Comparison of ENCODE assay signal across 13 mouse cellular contexts in the genomic region with DNA sequence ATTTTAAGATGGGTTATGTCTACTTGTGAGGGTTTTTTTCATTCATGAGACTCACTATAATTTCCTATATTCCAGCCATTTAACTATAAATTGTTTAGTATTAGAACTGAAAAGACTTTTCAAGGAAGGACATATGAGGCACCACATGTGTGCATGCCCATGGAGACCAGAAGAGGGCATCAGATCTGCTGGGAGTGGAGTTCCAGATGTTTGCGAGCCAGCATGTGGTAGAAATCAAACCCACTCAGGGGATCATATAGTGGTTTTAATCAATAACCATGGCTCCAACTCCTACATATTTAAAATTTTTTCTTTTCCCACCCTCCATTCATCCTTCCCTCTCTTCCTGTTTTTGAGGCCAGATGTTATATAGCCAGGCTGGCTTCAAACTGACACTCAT. TPM values are rescaled to one million over a fixed set of nuclear protein-coding genes. Genes with fewer than 3 reads are reported as not detected.
DNase-seq lines count a peak whose midpoint lies in the region; ATAC-seq and TF ChIP-seq lines count a peak whose summit lies in the region.
"Had no signal": no experiment of that assay in that cellular context is flagged by ENCODE, and none has a peak within 500 bp of the region (broad histone marks: within the 10 kb centered on the region; RNA-seq: fewer than 3 reads in every experiment).

No protein-coding gene starts in this region.

- no peak overlapping the region for H3K9ac ChIP-seq in embryonic facial prominence, embryonic 11.5 days (replicated peaks; ENCODE audit: low read length)
- H3K9ac ChIP-seq in hindbrain, embryonic 11.5 days (ENCODE audit: low read depth, low read length), result no peak overlapping the region
- H3K9ac ChIP-seq: stomach, embryonic 15.5 days had no signal

- no peak overlapping the region for H3K4me3 ChIP-seq in thymus, adult 2 months (ENCODE audit: control insufficient read depth, insufficient read depth, low read length)
- no peak overlapping the region for H3K4me3 ChIP-seq in embryonic facial prominence, embryonic 11.5 days (ENCODE audit: low read depth, low read length)
- no peak overlapping the region for H3K4me3 ChIP-seq in hindbrain, embryonic 11.5 days (ENCODE audit: low read depth, low read length)
- H3K4me3 ChIP-seq: heart, embryonic 10.5 days; myocyte; stomach, embryonic 15.5 days had no signal

- no peak for TF ChIP-seq CTCF in thymus, adult 2 months (IDR thresholded peaks at IDR 0.05; ENCODE audit: borderline replicate concordance, control insufficient read depth, extremely low read depth, insufficient read depth, low read length, poor library complexity)

- WGBS in thymus, adult 2 months, result 47% methylated on average over 1 of the region's 1 CpGs
- WGBS in embryonic facial prominence, embryonic 11.5 days, result 25% methylated on average over 1 of the region's 1 CpGs
- 60% methylated on average over 1 of the region's 1 CpGs for WGBS in hindbrain, embryonic 11.5 days

- no peak overlapping the region for H3K27ac ChIP-seq in thymus, adult 2 months (ENCODE audit: control insufficient read depth, insufficient read depth, low read length)
- no peak overlapping the region for H3K27ac ChIP-seq in embryonic facial prominence, embryonic 11.5 days (replicated peaks; ENCODE audit: low read depth, low read length)
- no peak overlapping the region for H3K27ac ChIP-seq in hindbrain, embryonic 11.5 days (ENCODE audit: low read depth, low read length)
- H3K27ac ChIP-seq: heart, embryonic 10.5 days; hindbrain, postnatal 0 days; stomach, embryonic 15.5 days had no signal

- H3K4me2 ChIP-seq in embryonic facial prominence, embryonic 11.5 days (ENCODE audit: low read depth, low read length), result no peak overlapping the region
- H3K4me2 ChIP-seq in hindbrain, embryonic 11.5 days (replicated peaks; ENCODE audit: low read depth, low read length), result no peak overlapping the region
- H3K4me2 ChIP-seq: stomach, embryonic 15.5 days had no signal

- H3K4me1 ChIP-seq in thymus, adult 2 months (replicated peaks; ENCODE audit: control insufficient read depth, insufficient read depth, low read length), result no peaks in the 10 kb centered on the region
- no peaks in the 10 kb centered on the region for H3K4me1 ChIP-seq in embryonic facial prominence, embryonic 11.5 days (ENCODE audit: control insufficient read depth, insufficient read depth, low read length)
- H3K4me1 ChIP-seq in hindbrain, embryonic 11.5 days (replicated peaks; ENCODE audit: control insufficient read depth, insufficient read depth, low read length), result no peaks in the 10 kb centered on the region
- H3K4me1 ChIP-seq: heart, embryonic 10.5 days; stomach, embryonic 15.5 days had no signal

- no peaks in the 10 kb centered on the region for H3K36me3 ChIP-seq in thymus, adult 2 months (ENCODE audit: control insufficient read depth, insufficient read depth, low read length)
- no peaks in the 10 kb centered on the region for H3K36me3 ChIP-seq in embryonic facial prominence, embryonic 11.5 days (replicated peaks; ENCODE audit: control insufficient read depth, insufficient read depth, low read depth, low read length)
- H3K36me3 ChIP-seq in hindbrain, embryonic 11.5 days (ENCODE audit: control insufficient read depth, insufficient read depth, low read length), result no peaks in the 10 kb centered on the region
- H3K36me3 ChIP-seq: heart, embryonic 10.5 days; stomach, embryonic 15.5 days had no signal

- H3K9me3 ChIP-seq in embryonic facial prominence, embryonic 11.5 days (replicated peaks; ENCODE audit: control insufficient read depth, low read length), result no peaks in the 10 kb centered on the region
- H3K9me3 ChIP-seq in hindbrain, embryonic 11.5 days (ENCODE audit: control insufficient read depth, low read length), result no peaks in the 10 kb centered on the region
- H3K9me3 ChIP-seq: heart, embryonic 10.5 days; stomach, embryonic 15.5 days had no signal

- no peak for ATAC-seq in embryonic facial prominence, embryonic 11.5 days (replicated peaks; ENCODE audit: insufficient number of reproducible peaks, low FRiP score, low TSS enrichment, low read depth)
- no peak for ATAC-seq in hindbrain, embryonic 11.5 days (ENCODE audit: low FRiP score)
- ATAC-seq: hindbrain, postnatal 0 days had no signal

- DNase-seq in kidney, adult 9 months, result peak; percentile 21
- DNase-seq in kidney, postnatal 14 days, result no peak
- peak; percentile 30 for DNase-seq in thymus, adult 2 months
- DNase-seq in thymus, postnatal 10 days (ENCODE audit: low spot score in 2 of 2), result no peak
- peak; percentile 67 for DNase-seq in embryonic facial prominence, embryonic 11.5 days (ENCODE audit: low spot score)
- no peak for DNase-seq in hindbrain, embryonic 11.5 days (ENCODE audit: low spot score)
- no peak for DNase-seq in left cerebral cortex, adult 11 months (ENCODE audit: low spot score)
- DNase-seq: cerebellum, postnatal 36 days; layer of hippocampus, adult 9-11 months had no signal

- H3K27me3 ChIP-seq in thymus, adult 2 months (ENCODE audit: control insufficient read depth, insufficient read depth, low read length), result no peaks in the 10 kb centered on the region
- no peaks in the 10 kb centered on the region for H3K27me3 ChIP-seq in embryonic facial prominence, embryonic 11.5 days (ENCODE audit: control insufficient read depth, insufficient read depth, low read length)
- no peaks in the 10 kb centered on the region for H3K27me3 ChIP-seq in hindbrain, embryonic 11.5 days (ENCODE audit: control insufficient read depth, insufficient read depth, low read length)
- H3K27me3 ChIP-seq: stomach, embryonic 15.5 days had no signal

- no peak for TF ChIP-seq POLR2A in thymus, adult 2 months (IDR thresholded peaks at IDR 0.05; ENCODE audit: control insufficient read depth, extremely low read depth, insufficient read depth, low read length, poor library complexity)

RNA-seq across cellular contexts. Expression of gene Brdt, which starts 15.3 kb away (rescaled TPM):
- polyA plus RNA-seq in thymus, adult 2 months (2012; rRNA removed), result 4.7 and 4.9 TPM in 2 replicates
- 2.5 and 3.2 TPM in 2 replicates for polyA plus RNA-seq in embryonic facial prominence, embryonic 11.5 days (2014; fragmentation: Nextera tagmentation; extraction: Ambion mirVana)
- 1.2 and 2.1 TPM in 2 replicates for polyA plus RNA-seq in hindbrain, embryonic 11.5 days (2014; fragmentation: Nextera tagmentation; extraction: Ambion mirVana)

RNA-seq across cellular contexts. Expression of gene Ephx4, which starts 56.3 kb away (rescaled TPM):
- polyA plus RNA-seq in thymus, adult 2 months (2012; rRNA removed), result 1.2 and 1.3 TPM in 2 replicates
- 0.49 and 1.3 TPM in 2 replicates for polyA plus RNA-seq in embryonic facial prominence, embryonic 11.5 days (2014; fragmentation: Nextera tagmentation; extraction: Ambion mirVana)
- polyA plus RNA-seq in hindbrain, embryonic 11.5 days (2014; fragmentation: Nextera tagmentation; extraction: Ambion mirVana), result 1.1 and 2.4 TPM in 2 replicates
- polyA plus RNA-seq: myocyte had no signal

RNA-seq across cellular contexts. Expression of gene Tgfbr3, which starts 56.8 kb away (rescaled TPM):
- 20.7 and 23.9 TPM in 2 replicates for polyA plus RNA-seq in thymus, adult 2 months (2012; rRNA removed)
- polyA plus RNA-seq in embryonic facial prominence, embryonic 11.5 days (2014; fragmentation: Nextera tagmentation; extraction: Ambion mirVana), result 10.5 and 12.3 TPM in 2 replicates
- polyA plus RNA-seq in hindbrain, embryonic 11.5 days (2014; fragmentation: Nextera tagmentation; extraction: Ambion mirVana), result 7.5 and 9.6 TPM in 2 replicates

Comparison
In these comparisons a context has a peak if more than half of its experiments do, and no peak if none do; other contexts are left out.
1. DNase-seq: peak in kidney, adult 9 months (single experiment), thymus, adult 2 months (single experiment) and embryonic facial prominence, embryonic 11.5 days (single experiment); none in kidney, postnatal 14 days (single experiment), thymus, postnatal 10 days (0 of 2), hindbrain, embryonic 11.5 days (single experiment) and left cerebral cortex, adult 11 months (single experiment).